Mouse (Mus musculus) cerebellum, postnatal 10 days (tissue): ENCODE measurements at regions not wholly inside any gene's neighbourhood (a gene's known extent, or its start where the extent isn't known, plus 50 kb on each side); places are given as distances from the start of the nearest gene placed in this dataset.

ENCODE experiments used
- DNase-seq, 2 experiments: peaks; one replicate each; pipeline ENCODE4 v3.0.0; 2021; ENCODE audit warnings: mixed read lengths in 2 of 2

DNA sequence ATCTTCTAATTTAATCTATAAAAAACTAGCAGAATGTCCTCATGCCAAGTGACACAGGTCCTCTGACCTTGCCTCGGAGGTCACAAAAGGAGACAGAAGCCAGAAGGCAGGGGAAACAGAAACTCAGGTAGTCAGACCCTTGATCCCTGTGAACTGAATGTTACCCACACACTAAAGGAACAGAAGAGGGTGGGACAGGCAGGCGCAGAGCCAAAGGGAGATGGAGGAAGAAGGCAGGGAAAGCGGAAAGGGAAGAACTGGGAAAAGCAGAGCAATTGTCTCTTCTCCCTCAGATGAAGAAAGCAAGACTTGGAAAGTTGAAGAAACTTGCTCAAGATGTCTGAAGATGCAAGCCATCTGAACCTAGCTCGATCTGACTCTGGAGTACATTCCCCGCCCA is 62.7 kb upstream of the Gm15217 start:
- no peak for DNase-seq

DNA sequence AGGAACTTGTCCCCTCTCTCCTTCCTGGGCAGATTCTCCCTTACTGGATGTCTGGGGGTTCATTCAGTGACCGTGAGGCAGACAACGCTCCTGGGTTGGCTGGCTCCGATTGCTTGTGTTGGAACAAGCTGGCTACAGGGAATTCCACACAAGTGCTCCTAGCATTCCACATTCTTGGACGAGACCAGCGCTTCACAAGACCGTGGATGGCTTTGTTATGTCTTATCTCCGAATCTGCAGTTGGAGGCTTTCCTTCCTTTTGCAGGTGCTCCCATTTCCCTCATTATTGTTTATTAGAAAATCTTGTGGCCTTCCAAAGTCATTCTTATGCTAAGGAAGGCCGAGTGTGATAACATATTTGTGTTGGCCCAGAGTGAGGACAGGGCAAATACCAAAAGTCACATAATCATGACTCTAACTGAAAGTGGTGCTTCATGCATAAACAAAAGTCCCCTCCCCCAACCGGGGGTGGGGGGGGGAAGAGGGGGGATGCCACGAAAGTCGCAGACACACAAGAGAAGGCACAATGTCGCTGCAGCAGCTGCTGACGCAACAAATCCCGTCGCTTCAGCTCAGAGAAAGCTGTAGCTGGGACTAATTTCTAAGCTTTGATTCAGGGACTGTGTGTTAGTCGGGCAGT is 61.7 kb upstream of the Gm15217 start:
- DNase-seq = no peak

DNA sequence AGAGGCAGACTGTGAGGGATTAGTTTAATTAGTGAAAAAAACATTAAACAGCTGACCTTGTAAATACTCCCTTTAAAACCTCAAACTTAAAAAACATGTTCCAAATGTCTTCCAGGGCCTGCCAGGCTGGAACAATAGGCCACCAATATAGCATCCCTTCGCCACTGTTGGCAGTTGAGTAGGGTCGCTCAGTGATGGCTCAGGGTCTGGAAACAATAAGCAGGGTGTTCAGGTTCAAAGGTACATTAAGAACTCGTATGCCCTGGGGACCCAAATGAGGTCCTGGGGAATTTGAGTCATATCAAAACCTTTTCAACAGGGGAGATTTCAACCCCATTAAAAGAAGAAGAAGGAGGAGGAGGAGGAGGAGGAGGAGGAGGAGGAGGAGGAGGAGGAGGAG is 51.1 kb upstream of the Gm15217 start:
- no peak for DNase-seq
